Mouse (Mus musculus) cerebellum, adult 2 months (tissue): Measurements from ENCODE around the gene Rrp36.

Source experiments
- CTCF ChIP-seq: fragments of 200-500 bp; IDR thresholded peaks from 2 replicates; pipeline ENCODE4 v1.5.1; 2011; ENCODE audit warnings: low read depth, mild to moderate bottlenecking, control low read depth, low read length, moderate library complexity, borderline replicate concordance; ENCODE audit not compliant: insufficient read depth
- POLR2A ChIP-seq: fragments of 200-500 bp; IDR thresholded peaks from 2 replicates; pipeline ENCODE4 v1.6.1; 2011; ENCODE audit warnings: low read length, control low read depth, borderline replicate concordance; ENCODE audit not compliant: insufficient read depth

DNA sequence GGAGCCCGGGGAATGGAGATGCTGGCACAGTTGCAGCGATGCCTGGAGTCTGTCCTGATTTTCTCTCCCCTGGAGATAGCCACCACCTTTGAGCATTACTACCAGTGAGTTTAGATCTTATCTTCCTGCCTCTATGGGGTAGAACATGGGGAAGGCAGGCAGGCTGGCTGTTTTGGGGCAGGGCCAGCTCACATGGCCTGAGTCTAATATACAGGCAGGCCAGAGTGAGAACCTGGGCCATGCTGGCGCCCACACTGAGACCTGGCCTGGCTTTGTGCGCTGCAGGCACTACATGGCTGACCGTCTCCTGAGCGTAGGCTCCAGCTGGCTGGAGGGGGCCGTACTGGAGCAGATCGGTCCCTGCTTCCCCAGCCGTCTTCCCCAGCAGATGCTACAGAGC lies 12.8 kb downstream of the Rrp36 start:
- no peak for TF ChIP-seq CTCF
- no peak for TF ChIP-seq POLR2A
